Mouse (Mus musculus) G1E (cell line): ENCODE measurements around the gene Cd8a.

ENCODE experiments used
- CTCF ChIP-seq: IDR thresholded peaks from 2 replicates; pipeline ENCODE4 v1.5.1; 2012; ENCODE audit warnings: low read depth, low read length, inconsistent platforms, mixed read lengths
- POLR2AphosphoS5 ChIP-seq: IDR thresholded peaks from 2 replicates; pipeline ENCODE4 v1.6.1; 2012; ENCODE audit warnings: low read depth, low read length, inconsistent platforms; ENCODE audit not compliant: insufficient replicate concordance
- TAL1 ChIP-seq: conservative IDR thresholded peaks from 2 replicates; pipeline ENCODE4 v1.6.1; 2012; ENCODE audit warnings: low read depth, low read length, inconsistent platforms, mixed read lengths

GRCm38 (mm10) chr6:71339351-71339750 is 33.9 kb upstream of the Cd8a start:
- TF ChIP-seq CTCF (no peak), POLR2AphosphoS5 (no peak), TAL1 (no peak)
